Mouse (Mus musculus) small intestine, adult 10 weeks (tissue): ENCODE measurements around the gene Gm3755. TPM values are rescaled to one million over a fixed set of nuclear protein-coding genes. Genes with fewer than 3 reads are reported as not detected.

Source experiments
- polyA plus RNA-seq: library from polyadenylated mRNA; stranded (reverse); fragments of 350-450 nt; fragmentation: Illumina TruSeq; extraction: RNeasy Lipid Tissue Mini Kit (QIAGEN cat#74804); gene quantifications from one replicate; pipeline ENCODE4 v1.2.3, GENCODE M21; 2014; ENCODE audit warnings: low replicate concordance

The Gm3755 gene
- polyA plus RNA-seq, result not detected

DNA sequence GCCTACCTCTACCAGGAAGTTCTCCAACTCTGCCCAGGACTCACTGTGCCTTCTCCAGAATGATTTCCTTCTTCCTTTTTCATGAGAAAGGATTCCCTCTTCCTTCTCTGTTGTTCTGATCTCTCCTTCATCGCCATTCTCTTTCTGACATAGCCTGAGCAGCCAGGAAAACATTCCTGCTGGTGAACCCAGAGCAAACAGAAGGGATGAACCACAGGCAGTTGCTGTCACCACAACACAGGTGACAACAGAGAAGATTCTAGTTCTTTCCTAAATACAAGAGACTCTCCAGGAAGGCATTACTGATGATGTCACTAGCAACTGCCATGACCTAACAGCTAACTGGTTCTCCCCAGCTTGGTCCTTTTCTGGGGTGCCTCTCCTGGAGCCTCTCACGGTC, at the start of gene Gm3755:
Gm3755 (minus strand) TSS at position 101 of the 400 bp plus-strand sequence.

GRCm38 (mm10) chr14:7483662-7484061, 32.9 kb upstream of the Gm3755 start, which contains the start of gene Gm3752:
TSS of gene Gm3752 (minus strand) at chr14:7483762.

Other genes starting within 250 kb of the Gm3755 start
- gene Gm3727, start 186.2 kb downstream of the Gm3755 start, polyA plus RNA-seq, result not detected
- 0.30 TPM for gene Gm3739, start 135.9 kb downstream of the Gm3755 start, polyA plus RNA-seq
- not detected for gene Gm5797, start 118.5 kb downstream of the Gm3755 start, polyA plus RNA-seq
- gene Gm8374, start 85.8 kb downstream of the Gm3755 start, polyA plus RNA-seq, result not detected
- gene Gm3752, start 32.8 kb upstream of the Gm3755 start, polyA plus RNA-seq, result not detected
- not detected for gene Gm3558, start 117.6 kb upstream of the Gm3755 start, polyA plus RNA-seq
- gene Gm10338, start 144.7 kb upstream of the Gm3755 start, polyA plus RNA-seq, result not detected
- gene Gm10128, start 193.1 kb upstream of the Gm3755 start, polyA plus RNA-seq, result not detected